Mouse (Mus musculus) liver, postnatal 0 days (tissue): Measurements from ENCODE around the gene Dpf1. TPM values are rescaled to one million over a fixed set of nuclear protein-coding genes. Genes with fewer than 3 reads are reported as not detected.

Experiments
- ATAC-seq: fragments of 200-750 bp; cut with Nextera tagmentation; 2 replicates; pipeline ENCODE4 v1.8.0; 2017; ENCODE audit warnings: mild to moderate bottlenecking, moderate library complexity
- DNase-seq: peaks from one replicate; pipeline ENCODE4 v3.0.0-alpha.2; 2016
- H3K27ac ChIP-seq: fragments of 300-500 bp; sonication (generic); 2 replicates; pipeline ENCODE4 v1.5.1; 2014; ENCODE audit warnings: antibody characterized with exemption, moderate library complexity, mild to moderate bottlenecking, low read depth
- H3K27me3 ChIP-seq: fragments of 300-500 bp; sonication (generic); 2 replicates; pipeline ENCODE4 v1.6.1; 2014; ENCODE audit warnings: low read length, control low read depth, mixed read lengths; ENCODE audit not compliant: insufficient read depth
- H3K36me3 ChIP-seq: fragments of 300-500 bp; sonication (generic); replicated peaks from 2 replicates; pipeline ENCODE4 v1.6.1; 2014; ENCODE audit warnings: mild to moderate bottlenecking, control low read depth, low read length, moderate library complexity, mixed read lengths; ENCODE audit not compliant: insufficient read depth
- H3K4me1 ChIP-seq: fragments of 300-500 bp; sonication (generic); 2 replicates; pipeline ENCODE4 v1.6.1; 2014; ENCODE audit warnings: antibody characterized with exemption, mild to moderate bottlenecking, control low read depth; ENCODE audit not compliant: insufficient read depth
- H3K4me2 ChIP-seq: fragments of 300-500 bp; sonication (generic); 2 replicates; pipeline ENCODE4 v1.6.1; 2014; ENCODE audit warnings: low read depth, mild to moderate bottlenecking, low read length, moderate library complexity, mixed read lengths
- H3K4me3 ChIP-seq: fragments of 300-500 bp; sonication (generic); 2 replicates; pipeline ENCODE4 v1.5.1; 2014; ENCODE audit warnings: low read depth, low read length
- H3K9ac ChIP-seq: fragments of 300-500 bp; sonication (generic); replicated peaks from 2 replicates; pipeline ENCODE4 v1.6.1; 2014; ENCODE audit warnings: mild to moderate bottlenecking, moderate library complexity
- H3K9me3 ChIP-seq: fragments of 300-500 bp; sonication (generic); 2 replicates; pipeline ENCODE4 v1.6.1; 2016; ENCODE audit warnings: mild to moderate bottlenecking, control low read depth, low read length, mixed read lengths
- CTCF ChIP-seq: sonication (generic); IDR thresholded peaks from 2 replicates; pipeline ENCODE4 v1.5.1; 2016; ENCODE audit warnings: antibody characterized with exemption, low read depth
- EP300 ChIP-seq: IDR thresholded peaks from 2 replicates; pipeline ENCODE4 v1.6.1; 2016; ENCODE audit warnings: antibody characterized with exemption, low read depth, mild to moderate bottlenecking
- WGBS: fragments of 180-500 bp; shearing (Covaris S2); extraction: QIAGEN DNeasy Blood & Tissue Kit; methylation state at CpG from one replicate; pipeline ENCODE4 v1.1.7; 2014; ENCODE audit not compliant: insufficient replicate concordance; 5-methylcytosine and 5-hydroxymethylcytosine counted together
- polyA plus RNA-seq: library from polyadenylated mRNA; unstranded; fragments of >200 nt; fragmentation: Nextera tagmentation; extraction: Ambion mirVana; gene quantifications from 2 replicates; pipeline ENCODE4 v1.2.1, GENCODE M21; 2015

Dpf1 gene
- polyA plus RNA-seq, 1 experiment from 2014 or later: 0.63 TPM

GRCm38 (mm10) chr7:29306619-29307018, 2.9 kb downstream of the Dpf1 start:
- TF ChIP-seq EP300: no peak
- peak; percentile 53 for TF ChIP-seq CTCF
- ATAC-seq (no peak), DNase-seq (no peak)
- WGBS: 39% methylated on average over 7 of the region's 7 CpGs
- Histone ChIP-seq H3K4me2 (no peak overlapping the region), H3K4me3 (no peak overlapping the region), H3K4me1 (peaks cover 36% of the 10 kb centered on the region), H3K9ac (no peak overlapping the region), H3K9me3 (no peaks in the 10 kb centered on the region), H3K36me3 (no peaks in the 10 kb centered on the region), H3K27ac (no peak overlapping the region), H3K27me3 (peaks cover 52% of the 10 kb centered on the region)

GRCm38 (mm10) chr7:29307350-29308104, 3.8 kb downstream of the Dpf1 start:
- no peak for TF ChIP-seq CTCF
- no peak for TF ChIP-seq EP300
- Histone ChIP-seq H3K9me3 (no peaks in the 10 kb centered on the region), H3K27ac (no peak overlapping the region), H3K4me1 (peaks cover 36% of the 10 kb centered on the region), H3K4me2 (peak overlapping the region; percentile 95), H3K9ac (peak overlapping the region; percentile 54), H3K27me3 (peaks cover 50% of the 10 kb centered on the region), H3K4me3 (peak overlapping the region; percentile 64), H3K36me3 (no peaks in the 10 kb centered on the region)
- WGBS: 3% methylated on average over 42 of the region's 42 CpGs
- ATAC-seq: peak; percentile 86
- peak; percentile 88 for DNase-seq

- peak overlapping the region; percentile 61 for H3K9ac ChIP-seq
- WGBS: 3% methylated on average over 36 of the region's 36 CpGs
- H3K4me1 ChIP-seq: peaks cover 33% of the 10 kb centered on the region
- TF ChIP-seq EP300 (no peak), CTCF (no peak)
- H3K36me3 ChIP-seq: no peaks in the 10 kb centered on the region
- ATAC-seq: peak; percentile 26; the same call in 1 of the 2 replicates
- peak; percentile 55 for DNase-seq
- H3K4me2 ChIP-seq: peak overlapping the region; percentile 83
- peak overlapping the region; percentile 47 for H3K4me3 ChIP-seq
- peaks cover 34% of the 10 kb centered on the region for H3K27me3 ChIP-seq
- H3K9me3 ChIP-seq: no peaks in the 10 kb centered on the region
- no peak overlapping the region for H3K27ac ChIP-seq
Measured at GRCm38 (mm10) chr7:29309221-29309721, 5.5 kb downstream of the Dpf1 start.

GRCm38 (mm10) chr7:29309749-29310148, 6.0 kb downstream of the Dpf1 start:
- 3% methylated on average over 5 of the region's 5 CpGs for WGBS
- H3K9me3 ChIP-seq: no peaks in the 10 kb centered on the region
- H3K9ac ChIP-seq: peak overlapping the region; percentile 61
- H3K4me1 ChIP-seq: peaks cover 29% of the 10 kb centered on the region
- H3K27me3 ChIP-seq: peaks cover 29% of the 10 kb centered on the region
- H3K27ac ChIP-seq: no peak overlapping the region
- TF ChIP-seq EP300: no peak
- peak overlapping the region; percentile 47 for H3K4me3 ChIP-seq
- H3K4me2 ChIP-seq: peak overlapping the region; percentile 83
- H3K36me3 ChIP-seq: no peaks in the 10 kb centered on the region
- ATAC-seq (no peak), DNase-seq (no peak)

GRCm38 (mm10) chr7:29313051-29313450, 9.3 kb downstream of the Dpf1 start:
- H3K9ac ChIP-seq: no peak overlapping the region
- no peak overlapping the region for H3K4me2 ChIP-seq
- 52% methylated on average over 9 of the region's 9 CpGs for WGBS
- no peaks in the 10 kb centered on the region for H3K36me3 ChIP-seq
- no peak overlapping the region for H3K27ac ChIP-seq
- TF ChIP-seq CTCF (no peak), EP300 (no peak)
- no peaks in the 10 kb centered on the region for H3K9me3 ChIP-seq
- DNase-seq (no peak), ATAC-seq (no peak)
- peaks cover 19% of the 10 kb centered on the region for H3K4me1 ChIP-seq
- no peak overlapping the region for H3K4me3 ChIP-seq
- peaks cover 9% of the 10 kb centered on the region for H3K27me3 ChIP-seq

- 45% methylated on average over 9 of the region's 9 CpGs for WGBS
- peaks cover 17% of the 10 kb centered on the region for H3K4me1 ChIP-seq
Measured at GRCm38 (mm10) chr7:29313572-29314261, 10.0 kb downstream of the Dpf1 start.

More at GRCm38 (mm10) chr7:29313572-29314261, 10.0 kb downstream of the Dpf1 start:
- no peak for TF ChIP-seq CTCF
- no peak for TF ChIP-seq EP300
- Histone ChIP-seq H3K4me2 (no peak overlapping the region), H3K4me3 (no peak overlapping the region), H3K36me3 (no peaks in the 10 kb centered on the region), H3K9ac (no peak overlapping the region), H3K27me3 (peaks cover 7% of the 10 kb centered on the region), H3K27ac (no peak overlapping the region), H3K9me3 (no peaks in the 10 kb centered on the region)
- ATAC-seq (no peak), DNase-seq (no peak)
